Mouse (Mus musculus) ES-E14 (cell line): Measurements from ENCODE around the gene Slc27a1.

Experiments
- CHD2 ChIP-seq: IDR thresholded peaks from 2 replicates; pipeline ENCODE4 v1.6.1; 2014; ENCODE audit warnings: mild to moderate bottlenecking, low read depth, low read length, inconsistent platforms
- HCFC1 ChIP-seq: IDR thresholded peaks from 2 replicates; pipeline ENCODE4 v1.6.1; 2012; ENCODE audit warnings: low read length, inconsistent platforms, borderline replicate concordance; ENCODE audit not compliant: insufficient read depth
- MAFK ChIP-seq: IDR thresholded peaks from 2 replicates; pipeline ENCODE4 v1.6.1; 2014; ENCODE audit warnings: mild to moderate bottlenecking, low read depth, low read length, inconsistent platforms; ENCODE audit not compliant: insufficient read depth
- ZC3H11A ChIP-seq: IDR thresholded peaks from 2 replicates; pipeline ENCODE4 v1.6.1; 2012; ENCODE audit warnings: low read depth, mild to moderate bottlenecking, inconsistent platforms, low read length, borderline replicate concordance

GRCm38 (mm10) chr8:71570291-71570954, 1.7 kb downstream of the Slc27a1 start:
- no peak for TF ChIP-seq CHD2
- 0 out of 2 replicates have a peak, but pooled peaks have one; percentile 6 for TF ChIP-seq MAFK
- TF ChIP-seq HCFC1: no peak; the same call in 1 of the 2 replicates
- TF ChIP-seq ZC3H11A: no peak
